Mouse (Mus musculus) embryonic facial prominence, embryonic 13.5 days (tissue): ENCODE results near the gene Tmem168. TPM values are rescaled to one million over a fixed set of nuclear protein-coding genes. Genes with fewer than 3 reads are reported as not detected.

ENCODE experiments used
- ATAC-seq: fragments of 200-750 bp; cut with Nextera tagmentation; 2 replicates; pipeline ENCODE4 v1.8.0; 2017; ENCODE audit warnings: low read depth; ENCODE audit not compliant: insufficient number of reproducible peaks, insufficient read depth, low FRiP score, low TSS enrichment
- H3K27ac ChIP-seq: fragments of 300-500 bp; sonication (generic); 2 replicates; pipeline ENCODE4 v1.5.1; 2015; ENCODE audit warnings: moderate library complexity, mild to moderate bottlenecking, inconsistent platforms
- H3K27me3 ChIP-seq: fragments of 300-500 bp; sonication (generic); 2 replicates; pipeline ENCODE4 v1.6.1; 2015; ENCODE audit warnings: mild to moderate bottlenecking, inconsistent platforms
- H3K36me3 ChIP-seq: fragments of 300-500 bp; sonication (generic); 2 replicates; pipeline ENCODE4 v1.6.1; 2015; ENCODE audit warnings: mild to moderate bottlenecking, inconsistent platforms
- H3K4me1 ChIP-seq: fragments of 300-500 bp; sonication (generic); 2 replicates; pipeline ENCODE4 v1.6.1; 2015; ENCODE audit warnings: inconsistent platforms
- H3K4me2 ChIP-seq: fragments of 300-500 bp; sonication (generic); 2 replicates; pipeline ENCODE4 v1.6.1; 2015; ENCODE audit warnings: moderate library complexity, mild to moderate bottlenecking, inconsistent platforms
- H3K4me3 ChIP-seq: fragments of 300-500 bp; sonication (generic); 2 replicates; pipeline ENCODE4 v1.5.1; 2015; ENCODE audit warnings: mild to moderate bottlenecking, inconsistent platforms
- H3K9ac ChIP-seq: fragments of 300-500 bp; sonication (generic); 2 replicates; pipeline ENCODE4 v1.6.1; 2015; ENCODE audit warnings: mild to moderate bottlenecking, inconsistent platforms
- H3K9me3 ChIP-seq: fragments of 300-500 bp; sonication (generic); 2 replicates; pipeline ENCODE4 v1.6.1; 2016; ENCODE audit warnings: inconsistent platforms
- WGBS: fragments of 180-500 bp; shearing (Covaris S2); methylation state at CpG from one replicate; pipeline ENCODE4 v1.1.7; 2015; ENCODE audit warnings: mixed read lengths; 5-methylcytosine and 5-hydroxymethylcytosine counted together
- polyA plus RNA-seq: library from polyadenylated mRNA; unstranded; fragments of >200 nt; fragmentation: Nextera tagmentation; extraction: Ambion mirVana; gene quantifications from 2 replicates; pipeline ENCODE4 v1.2.1, GENCODE M21; 2015

The Tmem168 gene
- polyA plus RNA-seq, 1 experiment from 2014 or later: 37.9 TPM

DNA sequence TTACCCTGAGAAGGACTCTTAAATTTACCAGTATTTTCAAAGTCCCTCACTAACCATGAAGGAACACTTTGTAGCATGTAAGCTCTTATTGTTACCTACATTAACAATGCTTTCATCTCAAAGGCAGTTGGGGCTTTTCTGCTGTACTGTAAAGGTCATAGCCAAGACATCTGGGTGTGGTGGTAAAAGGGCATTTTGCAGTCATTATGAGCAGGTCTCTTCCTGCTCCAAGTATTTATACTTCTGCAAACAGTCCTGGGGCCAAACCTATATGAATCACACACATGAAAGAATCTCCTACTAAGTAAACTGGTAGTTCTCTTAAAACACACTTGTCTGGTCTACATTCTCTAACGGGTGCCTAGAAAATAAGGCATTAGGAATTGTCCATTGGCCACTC is 25.8 kb downstream of the Tmem168 start:
- WGBS: 93% methylated on average over 1 of the region's 1 CpGs
- Histone ChIP-seq H3K4me3 (no peak overlapping the region), H3K36me3 (peaks cover 47% of the 10 kb centered on the region), H3K27ac (no peak overlapping the region), H3K9me3 (no peaks in the 10 kb centered on the region), H3K9ac (no peak overlapping the region), H3K4me2 (no peak overlapping the region), H3K4me1 (no peaks in the 10 kb centered on the region), H3K27me3 (no peaks in the 10 kb centered on the region)
- no peak for ATAC-seq

DNA sequence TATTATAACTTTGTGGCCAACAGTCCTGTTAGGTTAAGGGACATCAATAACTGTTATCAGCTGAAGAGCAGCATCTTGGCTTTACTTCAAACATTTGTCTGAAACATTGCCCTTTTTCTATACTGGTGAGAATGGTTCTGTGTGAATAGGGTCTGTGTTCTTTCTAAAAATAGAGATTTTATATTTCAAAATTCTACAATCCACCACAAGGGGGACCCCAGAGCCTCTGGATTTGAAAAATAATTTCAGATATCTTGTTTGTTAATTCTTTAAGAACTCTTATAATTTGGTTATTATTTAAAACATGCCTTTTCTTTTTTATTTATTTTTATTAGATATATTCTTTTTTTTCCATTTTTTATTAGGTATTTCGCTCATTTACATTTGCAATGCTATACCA is 42.2 kb downstream of the Tmem168 start:
- Histone ChIP-seq H3K9ac (no peak overlapping the region), H3K4me2 (no peak overlapping the region), H3K9me3 (no peaks in the 10 kb centered on the region), H3K27ac (no peak overlapping the region), H3K36me3 (no peaks in the 10 kb centered on the region), H3K27me3 (no peaks in the 10 kb centered on the region), H3K4me3 (no peak overlapping the region), H3K4me1 (no peaks in the 10 kb centered on the region)
- 93% methylated on average over 1 of the region's 1 CpGs for WGBS
- ATAC-seq: no peak

DNA sequence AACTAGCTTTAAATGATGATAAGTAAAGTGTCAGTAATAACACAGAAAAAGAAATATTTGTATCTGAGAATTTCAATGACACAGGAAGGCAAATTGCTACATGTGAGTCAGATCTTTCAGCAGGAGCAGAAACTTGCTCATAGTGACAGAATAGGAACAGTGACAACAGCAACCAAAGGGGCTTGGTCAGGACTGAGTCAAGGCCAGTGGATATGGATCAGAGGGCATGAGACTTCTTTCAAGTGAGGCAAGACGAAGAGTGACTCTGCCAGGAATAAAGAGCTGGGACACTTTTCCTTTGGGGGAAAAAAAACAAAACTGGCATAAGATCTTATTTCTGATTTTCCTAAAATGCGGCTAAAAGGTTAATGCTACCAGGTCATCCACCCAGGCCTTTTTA is 52.6 kb downstream of the Tmem168 start:
- Histone ChIP-seq H3K4me1 (no peaks in the 10 kb centered on the region), H3K9me3 (no peaks in the 10 kb centered on the region), H3K4me3 (no peak overlapping the region), H3K27me3 (no peaks in the 10 kb centered on the region), H3K9ac (no peak overlapping the region), H3K27ac (no peak overlapping the region), H3K36me3 (no peaks in the 10 kb centered on the region), H3K4me2 (no peak overlapping the region)
- 75% methylated on average over 2 of the region's 2 CpGs for WGBS
- no peak for ATAC-seq

DNA sequence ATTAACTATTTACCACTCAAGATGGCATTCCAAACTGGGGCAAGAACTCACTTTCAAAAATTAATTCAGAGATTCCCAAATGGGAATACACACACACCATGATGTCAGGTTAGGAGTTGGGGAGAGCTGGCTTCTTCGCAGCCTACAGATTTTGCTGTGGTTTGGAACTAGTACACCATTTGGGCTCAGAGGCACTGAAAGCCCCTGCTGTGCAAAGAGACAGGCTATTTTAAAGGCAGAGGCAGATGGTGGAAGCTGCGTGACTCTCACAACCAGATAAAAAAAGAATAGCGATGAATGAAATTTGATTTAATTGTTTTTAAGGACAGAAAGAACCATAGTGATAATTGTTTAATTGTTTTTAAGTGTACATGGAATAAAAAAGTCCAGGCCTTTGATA is 66.1 kb downstream of the Tmem168 start:
- Histone ChIP-seq H3K36me3 (no peaks in the 10 kb centered on the region), H3K9ac (no peak overlapping the region), H3K27me3 (no peaks in the 10 kb centered on the region), H3K4me1 (no peaks in the 10 kb centered on the region), H3K9me3 (no peaks in the 10 kb centered on the region), H3K4me3 (no peak overlapping the region), H3K4me2 (no peak overlapping the region), H3K27ac (no peak overlapping the region)
- 86% methylated on average over 3 of the region's 3 CpGs for WGBS
- no peak for ATAC-seq

DNA sequence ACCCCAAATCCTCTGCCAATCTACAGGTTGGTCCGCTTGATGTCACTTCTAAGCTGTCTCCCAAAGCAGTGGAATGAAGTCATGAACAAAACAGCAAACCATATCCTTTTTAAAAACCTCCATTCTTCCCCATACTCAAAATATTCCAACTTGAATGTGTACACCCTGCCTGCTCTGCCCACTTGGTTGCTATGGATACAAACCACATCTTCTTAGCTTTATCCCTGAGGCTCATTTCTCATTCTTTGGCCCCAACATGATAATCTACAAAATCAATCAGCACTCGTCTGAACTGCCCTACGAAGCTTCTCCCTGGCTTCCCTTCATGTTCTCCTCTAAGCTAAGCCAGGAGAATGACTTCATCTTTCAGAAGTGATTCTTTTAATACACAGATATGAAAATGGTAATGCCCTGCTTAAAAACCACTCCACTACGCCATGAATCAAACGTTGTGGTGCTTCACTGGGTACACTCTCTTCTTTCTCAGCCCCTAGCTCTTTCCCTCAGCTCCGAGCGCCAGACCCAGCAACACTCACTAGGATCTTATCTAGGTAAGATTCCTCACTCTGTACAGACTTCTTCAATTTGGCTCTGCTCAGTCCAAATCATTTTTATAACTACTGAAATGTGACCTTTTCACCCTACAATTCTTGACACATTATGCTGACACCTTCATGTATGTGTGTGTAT is 70.5 kb downstream of the Tmem168 start:
- no peaks in the 10 kb centered on the region for H3K36me3 ChIP-seq
- WGBS: 69% methylated on average over 7 of the region's 7 CpGs
- no peak for ATAC-seq

More for the DNA sequence above, 70.5 kb downstream of the Tmem168 start:
- Histone ChIP-seq H3K4me3 (no peak overlapping the region), H3K4me2 (no peak overlapping the region), H3K27ac (no peak overlapping the region), H3K27me3 (no peaks in the 10 kb centered on the region), H3K4me1 (no peaks in the 10 kb centered on the region), H3K9ac (no peak overlapping the region), H3K9me3 (no peaks in the 10 kb centered on the region; the same call in 1 of the 2 replicates)

Other genes with a start within 250 kb of the Tmem168 start
- 19.4 and 21.3 TPM in 2 replicates for gene Bmt2, start 69.9 kb upstream of the Tmem168 start, polyA plus RNA-seq
- gene Gpr85, start 231.8 kb upstream of the Tmem168 start, polyA plus RNA-seq: 5.9 and 6.5 TPM in 2 replicates